Mouse (Mus musculus): ENCODE results near the gene Syndig1. TPM values are rescaled to one million over a fixed set of nuclear protein-coding genes. Genes with fewer than 3 reads are reported as not detected.

Syndig1 gene
- polyA plus RNA-seq, 1 experiment from 2014 or later: 0.08 TPM

GRCm38 (mm10) chr2:149873346-149873745, 44.3 kb downstream of the Syndig1 start:
- no peaks in the 10 kb centered on the region for H3K9me3 ChIP-seq (replicated peaks)
- H3K27me3 ChIP-seq: no peaks in the 10 kb centered on the region
- H3K4me3 ChIP-seq (replicated peaks): no peak overlapping the region
- H3K36me3 ChIP-seq (replicated peaks): no peaks in the 10 kb centered on the region
- H3K9ac ChIP-seq: no peak overlapping the region
- no peak for ATAC-seq (ENCODE audit: insufficient read depth)
- no peaks in the 10 kb centered on the region for H3K4me1 ChIP-seq (replicated peaks)
- no peak overlapping the region for H3K4me2 ChIP-seq
- WGBS (ENCODE audit: insufficient replicate concordance): 53% methylated on average over 3 of the region's 3 CpGs
- no peak overlapping the region for H3K27ac ChIP-seq (replicated peaks)

- Histone ChIP-seq H3K9me3 (replicated peaks) (no peaks in the 10 kb centered on the region), H3K9ac (no peak overlapping the region), H3K27me3 (no peaks in the 10 kb centered on the region), H3K36me3 (replicated peaks) (no peaks in the 10 kb centered on the region), H3K4me2 (no peak overlapping the region), H3K4me1 (replicated peaks) (no peaks in the 10 kb centered on the region), H3K4me3 (replicated peaks) (no peak overlapping the region), H3K27ac (replicated peaks) (no peak overlapping the region)
- ATAC-seq (ENCODE audit: insufficient read depth): no peak
- 34% methylated on average over 2 of the region's 2 CpGs for WGBS (ENCODE audit: insufficient replicate concordance)
These were observed 48.9 kb downstream of the Syndig1 start for GRCm38 (mm10) chr2:149877954-149878353.

- Histone ChIP-seq H3K9me3 (replicated peaks) (no peaks in the 10 kb centered on the region), H3K36me3 (replicated peaks) (no peaks in the 10 kb centered on the region), H3K27ac (replicated peaks) (no peak overlapping the region), H3K4me1 (replicated peaks) (no peaks in the 10 kb centered on the region), H3K9ac (no peak overlapping the region), H3K4me2 (no peak overlapping the region), H3K27me3 (no peaks in the 10 kb centered on the region), H3K4me3 (replicated peaks) (no peak overlapping the region)
- ATAC-seq (ENCODE audit: insufficient read depth): no peak
These were observed 58.6 kb downstream of the Syndig1 start for GRCm38 (mm10) chr2:149887634-149888033.

- no peak for ATAC-seq (ENCODE audit: insufficient read depth)
- Histone ChIP-seq H3K9ac (no peak overlapping the region), H3K4me2 (no peak overlapping the region), H3K27ac (replicated peaks) (no peak overlapping the region), H3K4me1 (replicated peaks) (no peaks in the 10 kb centered on the region), H3K4me3 (replicated peaks) (no peak overlapping the region), H3K36me3 (replicated peaks) (no peaks in the 10 kb centered on the region), H3K9me3 (replicated peaks) (no peaks in the 10 kb centered on the region), H3K27me3 (no peaks in the 10 kb centered on the region)
- WGBS (ENCODE audit: insufficient replicate concordance): 58% methylated on average over 2 of the region's 2 CpGs
These were observed 62.6 kb downstream of the Syndig1 start for GRCm38 (mm10) chr2:149891647-149892046.

- H3K27ac ChIP-seq (replicated peaks): no peak overlapping the region
- H3K4me3 ChIP-seq (replicated peaks): no peak overlapping the region
- WGBS (ENCODE audit: insufficient replicate concordance): 57% methylated on average over 2 of the region's 2 CpGs
- H3K27me3 ChIP-seq: no peaks in the 10 kb centered on the region
- H3K4me2 ChIP-seq: no peak overlapping the region
- H3K9ac ChIP-seq: no peak overlapping the region
- no peaks in the 10 kb centered on the region for H3K4me1 ChIP-seq (replicated peaks)
- no peaks in the 10 kb centered on the region for H3K36me3 ChIP-seq (replicated peaks)
- ATAC-seq (ENCODE audit: insufficient read depth): no peak
- no peaks in the 10 kb centered on the region for H3K9me3 ChIP-seq (replicated peaks)
These were observed 67.3 kb downstream of the Syndig1 start for GRCm38 (mm10) chr2:149896337-149896736.

GRCm38 (mm10) chr2:149899615-149900014, 70.6 kb downstream of the Syndig1 start:
- Histone ChIP-seq H3K4me1 (replicated peaks) (no peaks in the 10 kb centered on the region), H3K9ac (no peak overlapping the region), H3K9me3 (replicated peaks) (no peaks in the 10 kb centered on the region), H3K4me3 (replicated peaks) (no peak overlapping the region), H3K27me3 (no peaks in the 10 kb centered on the region), H3K4me2 (no peak overlapping the region), H3K27ac (replicated peaks) (no peak overlapping the region), H3K36me3 (replicated peaks) (no peaks in the 10 kb centered on the region)
- no peak for ATAC-seq (ENCODE audit: insufficient read depth)
- 72% methylated on average over 9 of the region's 9 CpGs for WGBS (ENCODE audit: insufficient replicate concordance)

GRCm38 (mm10) chr2:149900606-149901005, 71.6 kb downstream of the Syndig1 start:
- no peak overlapping the region for H3K4me3 ChIP-seq (replicated peaks)
- H3K4me1 ChIP-seq (replicated peaks): no peaks in the 10 kb centered on the region
- H3K27ac ChIP-seq (replicated peaks): no peak overlapping the region
- no peaks in the 10 kb centered on the region for H3K36me3 ChIP-seq (replicated peaks)
- 50% methylated on average over 1 of the region's 1 CpGs for WGBS (ENCODE audit: insufficient replicate concordance)
- no peaks in the 10 kb centered on the region for H3K9me3 ChIP-seq (replicated peaks)
- no peaks in the 10 kb centered on the region for H3K27me3 ChIP-seq
- no peak for ATAC-seq (ENCODE audit: insufficient read depth)
- no peak overlapping the region for H3K4me2 ChIP-seq
- no peak overlapping the region for H3K9ac ChIP-seq

GRCm38 (mm10) chr2:149904405-149904804, 75.4 kb downstream of the Syndig1 start:
- no peaks in the 10 kb centered on the region for H3K9me3 ChIP-seq (replicated peaks)
- H3K4me1 ChIP-seq (replicated peaks): no peaks in the 10 kb centered on the region
- no peak overlapping the region for H3K9ac ChIP-seq
- WGBS (ENCODE audit: insufficient replicate concordance): 41% methylated on average over 1 of the region's 1 CpGs
- H3K4me3 ChIP-seq (replicated peaks): no peak overlapping the region
- ATAC-seq (ENCODE audit: insufficient read depth): no peak
- H3K27ac ChIP-seq (replicated peaks): no peak overlapping the region
- H3K27me3 ChIP-seq: no peaks in the 10 kb centered on the region
- no peaks in the 10 kb centered on the region for H3K36me3 ChIP-seq (replicated peaks)
- H3K4me2 ChIP-seq: no peak overlapping the region

- WGBS (ENCODE audit: insufficient replicate concordance): 48% methylated on average over 3 of the region's 3 CpGs
- H3K4me3 ChIP-seq (replicated peaks): no peak overlapping the region
- no peak overlapping the region for H3K27ac ChIP-seq (replicated peaks)
- no peak overlapping the region for H3K4me2 ChIP-seq
- H3K27me3 ChIP-seq: no peaks in the 10 kb centered on the region
- no peaks in the 10 kb centered on the region for H3K9me3 ChIP-seq (replicated peaks)
- no peak for ATAC-seq (ENCODE audit: insufficient read depth)
- no peaks in the 10 kb centered on the region for H3K4me1 ChIP-seq (replicated peaks)
- no peaks in the 10 kb centered on the region for H3K36me3 ChIP-seq (replicated peaks)
- no peak overlapping the region for H3K9ac ChIP-seq
These were observed 77.7 kb downstream of the Syndig1 start for GRCm38 (mm10) chr2:149906694-149907093.

GRCm38 (mm10) chr2:149917162-149917561, 88.2 kb downstream of the Syndig1 start:
- Histone ChIP-seq H3K9me3 (replicated peaks) (no peaks in the 10 kb centered on the region), H3K27ac (replicated peaks) (no peak overlapping the region), H3K9ac (no peak overlapping the region), H3K4me3 (replicated peaks) (no peak overlapping the region), H3K4me2 (no peak overlapping the region), H3K4me1 (replicated peaks) (no peaks in the 10 kb centered on the region), H3K27me3 (no peaks in the 10 kb centered on the region), H3K36me3 (replicated peaks) (no peaks in the 10 kb centered on the region)
- no peak for ATAC-seq (ENCODE audit: insufficient read depth)
- WGBS (ENCODE audit: insufficient replicate concordance): 60% methylated on average over 3 of the region's 3 CpGs

GRCm38 (mm10) chr2:149923561-149923960, 94.5 kb downstream of the Syndig1 start:
- 20% methylated on average over 2 of the region's 2 CpGs for WGBS (ENCODE audit: insufficient replicate concordance)
- H3K4me1 ChIP-seq (replicated peaks): no peaks in the 10 kb centered on the region
- no peaks in the 10 kb centered on the region for H3K27me3 ChIP-seq
- H3K9ac ChIP-seq: no peak overlapping the region
- no peaks in the 10 kb centered on the region for H3K9me3 ChIP-seq (replicated peaks)
- no peaks in the 10 kb centered on the region for H3K36me3 ChIP-seq (replicated peaks)
- H3K4me2 ChIP-seq: no peak overlapping the region
- no peak overlapping the region for H3K4me3 ChIP-seq (replicated peaks)
- ATAC-seq (ENCODE audit: insufficient read depth): no peak
- no peak overlapping the region for H3K27ac ChIP-seq (replicated peaks)

- no peaks in the 10 kb centered on the region for H3K36me3 ChIP-seq (replicated peaks)
- no peaks in the 10 kb centered on the region for H3K4me1 ChIP-seq (replicated peaks)
- no peak overlapping the region for H3K9ac ChIP-seq
- no peak overlapping the region for H3K27ac ChIP-seq (replicated peaks)
- H3K4me3 ChIP-seq (replicated peaks): no peak overlapping the region
- 73% methylated on average over 2 of the region's 2 CpGs for WGBS (ENCODE audit: insufficient replicate concordance)
- no peaks in the 10 kb centered on the region for H3K27me3 ChIP-seq
- H3K4me2 ChIP-seq: no peak overlapping the region
- no peak for ATAC-seq (ENCODE audit: insufficient read depth)
- H3K9me3 ChIP-seq (replicated peaks): no peaks in the 10 kb centered on the region
These were observed 96.9 kb downstream of the Syndig1 start for GRCm38 (mm10) chr2:149925911-149926310.
